In genomic region chr6:33540356-33540755, GRCm38 (mm10) we compare ENCODE assay signal across 6 mouse cellular contexts.
"Had no signal": no experiment of that assay in that cellular context is flagged by ENCODE, and none has a peak within 500 bp of the region (broad histone marks: within the 10 kb centered on the region; RNA-seq: fewer than 3 reads in every experiment).

No protein-coding gene starts in this region.

- DNase-seq: lung, adult 2 months; lung, postnatal 14 days; lung, postnatal 36 days; right cerebral cortex, postnatal 14 days; thymus, adult 2 months; thymus, postnatal 36 days had no signal
